Mouse (Mus musculus) ES-E14 (cell line): Measurements from ENCODE around the gene Gm20671. TPM values are rescaled to one million over a fixed set of nuclear protein-coding genes. Genes with fewer than 3 reads are reported as not detected.
"Not testable (repeated sequence)": the region's sequence is repeated elsewhere in the genome, so short reads cannot be mapped to it uniquely, and the experiment has no call there.

Experiments used
- DNase-seq: peaks from one replicate; pipeline ENCODE4 v3.0.0-alpha.2; 2013; ENCODE audit warnings: low read depth, low spot score
- H3K27ac ChIP-seq: 2 replicates; pipeline ENCODE4 v1.5.1; 2012; ENCODE audit warnings: low read depth, mild to moderate bottlenecking, low read length, moderate library complexity, mixed read lengths; ENCODE audit not compliant: poor library complexity, insufficient read depth, severe bottlenecking
- H3K36me3 ChIP-seq: 2 replicates; pipeline ENCODE4 v1.6.1; 2012; ENCODE audit warnings: mild to moderate bottlenecking, low read length, moderate library complexity, mixed read lengths; ENCODE audit not compliant: control insufficient read depth, poor library complexity, insufficient read depth, severe bottlenecking
- H3K4me1 ChIP-seq, 2 experiments: fragments of 150-350 bp in 1 of 2; sonication (generic) in 1 of 2; 2 replicates each; pipeline ENCODE4 v1.6.1; 2012; ENCODE audit warnings: low read length in 2 of 2, mild to moderate bottlenecking in 1 of 2, mixed read lengths in 1 of 2; ENCODE audit not compliant: control insufficient read depth in 2 of 2, insufficient read depth in 2 of 2, poor library complexity in 1 of 2
- H3K4me3 ChIP-seq, 2 experiments: fragments of 150-350 bp in 1 of 2; sonication (generic) in 1 of 2; 2 replicates each; pipeline ENCODE4 v1.5.1; 2012; ENCODE audit warnings: low read length in 2 of 2, low read depth in 1 of 2, mild to moderate bottlenecking in 1 of 2, mixed read lengths in 1 of 2; ENCODE audit not compliant: insufficient read depth in 1 of 2, poor library complexity in 1 of 2, severe bottlenecking in 1 of 2
- H3K9ac ChIP-seq: 2 replicates; pipeline ENCODE4 v1.6.1; 2012; ENCODE audit warnings: low read depth, mild to moderate bottlenecking, low read length, mixed read lengths; ENCODE audit not compliant: poor library complexity, insufficient read depth, severe bottlenecking
- H3K9me3 ChIP-seq: fragments of 150-350 bp; sonication (generic); 2 replicates; pipeline ENCODE4 v1.6.1; 2012; ENCODE audit warnings: low read depth, mild to moderate bottlenecking, low read length; ENCODE audit not compliant: control insufficient read depth, insufficient read depth
- CHD2 ChIP-seq: IDR thresholded peaks from 2 replicates; pipeline ENCODE4 v1.6.1; 2014; ENCODE audit warnings: mild to moderate bottlenecking, low read depth, low read length, inconsistent platforms
- HCFC1 ChIP-seq: IDR thresholded peaks from 2 replicates; pipeline ENCODE4 v1.6.1; 2012; ENCODE audit warnings: low read length, inconsistent platforms, borderline replicate concordance; ENCODE audit not compliant: insufficient read depth
- MAFK ChIP-seq: IDR thresholded peaks from 2 replicates; pipeline ENCODE4 v1.6.1; 2014; ENCODE audit warnings: mild to moderate bottlenecking, low read depth, low read length, inconsistent platforms; ENCODE audit not compliant: insufficient read depth
- ZC3H11A ChIP-seq: IDR thresholded peaks from 2 replicates; pipeline ENCODE4 v1.6.1; 2012; ENCODE audit warnings: low read depth, mild to moderate bottlenecking, inconsistent platforms, low read length, borderline replicate concordance
- ZNF384 ChIP-seq: IDR thresholded peaks from 2 replicates; pipeline ENCODE4 v1.6.1; 2012; ENCODE audit warnings: low read depth, low read length, inconsistent platforms
- in situ Hi-C, 2 experiments: fragments of 600-800 bp; cut with MboI; formaldehyde crosslinking; loops; one replicate each; pipeline ENCODE4 v1.15.1; 2025; ENCODE audit warnings: low sequenced_read_pairs in 2 of 2, inconsistent platforms in 1 of 2; ENCODE audit not compliant: unreplicated experiment in 2 of 2
- total RNA-seq: library from RNA; depleted of rRNA; stranded (reverse); fragments of 300-350 nt; gene quantifications from 2 replicates; pipeline ENCODE4 v1.2.3, GENCODE M21; 2012

Gm20671 gene
- total RNA-seq, 1 experiment: not detected

DNA sequence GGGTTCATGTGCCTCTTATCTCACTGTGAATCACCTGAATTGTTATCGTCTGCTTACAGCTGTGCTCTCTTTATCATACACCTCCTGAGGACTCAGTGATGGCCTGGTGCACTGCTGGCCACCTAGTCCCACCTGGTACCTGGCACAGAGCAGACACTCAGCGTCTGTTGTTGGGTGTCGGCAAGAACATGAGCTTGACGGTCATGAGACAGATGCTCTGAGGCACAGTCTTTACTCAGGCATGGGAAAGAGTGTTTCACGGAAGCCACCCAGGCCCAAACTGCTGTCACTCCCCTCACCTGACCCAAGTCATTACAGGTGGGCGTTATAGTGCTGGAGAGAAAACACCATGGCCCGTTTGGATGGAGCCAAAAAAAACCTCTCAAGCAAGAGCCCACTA lies 102.9 kb downstream of the Gm20671 start:
- in situ Hi-C loops: no loop called here
- DNase-seq: no peak
- TF ChIP-seq ZC3H11A (no peak), ZNF384 (no peak)
- Histone ChIP-seq H3K9ac (no peak overlapping the region), H3K36me3 (no peaks in the 10 kb centered on the region), H3K4me1 (peaks cover 0 to 8% of the 10 kb centered on the region in 2 experiments; a peak in 2 of 4 replicates), H3K9me3 (no peaks in the 10 kb centered on the region), H3K4me3 (no peak overlapping the region), H3K27ac (no peak overlapping the region)

DNA sequence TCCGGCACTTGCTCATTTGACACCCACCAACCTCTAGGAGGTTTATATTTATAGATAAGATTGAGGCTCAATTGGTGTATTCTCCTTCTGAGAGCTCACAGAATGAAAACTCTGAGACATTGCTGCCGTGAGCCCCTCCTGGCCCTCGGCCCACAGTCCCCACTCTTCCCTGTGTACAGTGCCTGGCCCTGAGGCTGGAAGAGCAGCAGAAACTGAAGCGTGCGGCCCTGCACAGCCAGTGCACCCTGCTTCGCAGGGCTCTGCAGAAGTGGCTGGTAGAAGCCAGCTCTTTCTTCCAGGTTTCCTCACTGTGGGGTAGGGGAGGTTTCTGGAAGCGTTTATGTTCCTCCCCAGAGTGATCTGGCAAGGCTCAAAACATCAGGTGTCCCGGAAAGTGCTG lies 104.2 kb downstream of the Gm20671 start:
- H3K27ac ChIP-seq, DNase-seq, H3K4me3 ChIP-seq, H3K9me3 ChIP-seq, H3K9ac ChIP-seq, in situ Hi-C loops, H3K36me3 ChIP-seq: not testable (repeated sequence)
- peaks cover 0 to 10% of the 10 kb centered on the region in 2 experiments; a peak in 2 of 4 replicates for H3K4me1 ChIP-seq

DNA sequence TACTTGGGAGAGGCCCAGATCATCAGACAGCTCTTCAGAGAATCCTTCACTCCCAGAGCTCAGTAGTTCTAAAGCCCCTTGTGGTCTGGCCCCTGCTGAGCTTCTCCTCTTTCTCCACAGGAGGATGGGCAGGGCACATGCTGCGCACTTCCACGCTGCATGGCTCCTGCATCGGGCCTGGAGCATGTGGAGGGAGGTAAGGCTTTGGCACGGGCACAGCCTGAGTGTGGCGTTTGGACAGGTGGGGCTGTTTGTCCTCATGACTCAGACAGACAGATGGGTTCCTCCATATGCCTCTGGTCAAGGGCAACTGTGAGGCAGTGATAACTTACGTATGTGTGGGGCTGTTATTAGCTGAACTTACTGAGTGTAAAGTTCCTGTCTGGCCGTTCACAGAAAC lies 104.6 kb downstream of the Gm20671 start:
- no peaks in the 10 kb centered on the region for H3K36me3 ChIP-seq
- H3K4me1 ChIP-seq: peaks cover 0 to 10% of the 10 kb centered on the region in 2 experiments; a peak in 2 of 4 replicates
- no peak overlapping the region for H3K9ac ChIP-seq
- TF ChIP-seq MAFK (no peak), ZNF384 (no peak), ZC3H11A (no peak), CHD2 (no peak)
- no peaks in the 10 kb centered on the region for H3K9me3 ChIP-seq
- in situ Hi-C loops: no loop called here
- no peak for DNase-seq
- no peak overlapping the region for H3K27ac ChIP-seq
- no peak overlapping the region for H3K4me3 ChIP-seq

DNA sequence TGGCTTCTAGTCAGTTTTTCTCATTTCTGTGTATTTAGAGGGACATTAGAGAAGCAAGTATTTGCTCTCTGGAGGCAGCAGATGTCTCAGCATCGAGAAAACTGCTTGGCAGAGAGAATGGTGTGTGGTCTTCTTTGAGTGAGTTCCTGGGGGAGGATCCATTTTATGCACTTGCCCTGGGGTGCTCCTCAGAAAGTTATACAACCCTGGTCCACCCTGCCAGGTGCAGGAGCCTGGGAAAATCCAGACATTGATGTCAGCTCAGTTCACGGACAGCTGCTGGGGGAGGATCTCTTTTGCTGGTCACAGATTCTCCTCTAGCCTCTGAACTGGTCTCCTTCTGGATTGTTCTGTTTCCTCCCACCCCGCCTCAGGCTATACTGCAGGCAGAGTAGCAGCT lies 105.6 kb downstream of the Gm20671 start:
- DNase-seq: no peak
- no peak overlapping the region for H3K9ac ChIP-seq
- no peaks in the 10 kb centered on the region for H3K36me3 ChIP-seq
- H3K9me3 ChIP-seq: no peaks in the 10 kb centered on the region
- H3K4me1 ChIP-seq: peaks cover 0 to 10% of the 10 kb centered on the region in 2 experiments; a peak in 2 of 4 replicates
- H3K27ac ChIP-seq: no peak overlapping the region
- TF ChIP-seq CHD2 (no peak), ZNF384 (no peak), ZC3H11A (no peak), MAFK (no peak), HCFC1 (no peak)
- no peak overlapping the region for H3K4me3 ChIP-seq
- in situ Hi-C loops: no loop called here

DNA sequence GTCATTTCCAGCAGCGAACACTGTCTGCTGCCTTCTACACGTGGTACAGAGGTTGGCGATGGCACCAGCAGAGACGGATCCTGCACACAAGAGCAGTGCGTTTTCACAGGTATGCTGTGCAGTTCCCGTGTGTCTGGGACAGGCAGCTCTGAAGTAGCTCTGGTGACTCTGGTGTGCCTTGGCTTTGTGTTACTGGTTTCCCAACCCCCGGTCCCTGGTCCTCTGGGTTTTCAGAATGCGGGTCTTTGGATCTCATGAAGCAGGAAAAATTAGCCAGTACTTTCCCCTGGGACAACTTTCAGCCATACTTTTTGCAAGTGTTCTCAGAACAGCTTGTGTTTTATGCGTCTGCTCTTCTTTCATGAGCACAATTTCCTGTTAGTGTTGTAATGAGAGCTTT lies 106.5 kb downstream of the Gm20671 start:
- no peaks in the 10 kb centered on the region for H3K36me3 ChIP-seq
- no peak for TF ChIP-seq MAFK
- no peak for TF ChIP-seq HCFC1
- no peak for TF ChIP-seq ZNF384
- TF ChIP-seq ZC3H11A: no peak
- no peak for TF ChIP-seq CHD2
- H3K27ac ChIP-seq: no peak overlapping the region
- no peak for DNase-seq
- H3K4me3 ChIP-seq: no peak overlapping the region
- no peaks in the 10 kb centered on the region for H3K9me3 ChIP-seq
- in situ Hi-C loops: no loop called here
- no peak overlapping the region for H3K9ac ChIP-seq
- H3K4me1 ChIP-seq: peaks cover 0 to 9% of the 10 kb centered on the region in 2 experiments; a peak in 2 of 4 replicates
